Mouse (Mus musculus): ENCODE data around the gene Tex26.

The Tex26 gene

GRCm38 (mm10) chr5:149433618-149434017, 5.8 kb upstream of the Tex26 start:
- DNase-seq (ENCODE audit: low read depth), result peak; percentile 20

GRCm38 (mm10) chr5:149434141-149434690, 5.2 kb upstream of the Tex26 start:
- no peak for DNase-seq (ENCODE audit: low read depth)

GRCm38 (mm10) chr5:149436541-149436940, 2.9 kb upstream of the Tex26 start:
- no peak for DNase-seq (ENCODE audit: low read depth)

GRCm38 (mm10) chr5:149437150-149437549, 2.3 kb upstream of the Tex26 start:
- DNase-seq (ENCODE audit: low read depth), result no peak

GRCm38 (mm10) chr5:149440180-149440573, 717 bp downstream of the Tex26 start:
- DNase-seq (ENCODE audit: low read depth), result no peak

- no peak for DNase-seq (ENCODE audit: low read depth)
Observed at GRCm38 (mm10) chr5:149441646-149442276, 2.3 kb downstream of the Tex26 start.

GRCm38 (mm10) chr5:149442277-149442660, 2.8 kb downstream of the Tex26 start:
- DNase-seq (ENCODE audit: low read depth), result no peak

GRCm38 (mm10) chr5:149444451-149444850, 5.0 kb downstream of the Tex26 start:
- no peak for DNase-seq (ENCODE audit: low read depth)

- peak; percentile 34 for DNase-seq (ENCODE audit: low read depth)
Observed at GRCm38 (mm10) chr5:149446495-149446894, 7.0 kb downstream of the Tex26 start.

- DNase-seq (ENCODE audit: low read depth), result no peak
Observed at GRCm38 (mm10) chr5:149447733-149448132, 8.3 kb downstream of the Tex26 start.

GRCm38 (mm10) chr5:149449406-149449805, 9.9 kb downstream of the Tex26 start:
- no peak for DNase-seq (ENCODE audit: low read depth)

- no peak for DNase-seq (ENCODE audit: low read depth)
Observed at GRCm38 (mm10) chr5:149451209-149451681, 11.8 kb downstream of the Tex26 start.

- peak; percentile 49 for DNase-seq (ENCODE audit: low read depth)
Observed at GRCm38 (mm10) chr5:149454281-149454680, 14.8 kb downstream of the Tex26 start.

GRCm38 (mm10) chr5:149456544-149456943, 17.1 kb downstream of the Tex26 start:
- DNase-seq (ENCODE audit: low read depth), result peak; percentile 23

- DNase-seq (ENCODE audit: low read depth), result no peak
Observed at GRCm38 (mm10) chr5:149462071-149462470, 22.6 kb downstream of the Tex26 start.

GRCm38 (mm10) chr5:149465305-149465704, 25.8 kb downstream of the Tex26 start:
- DNase-seq (ENCODE audit: low read depth), result no peak

- DNase-seq (ENCODE audit: low read depth), result no peak
Observed at GRCm38 (mm10) chr5:149474142-149474541, 34.7 kb downstream of the Tex26 start.

- no peak for DNase-seq (ENCODE audit: low read depth)
Observed at GRCm38 (mm10) chr5:149474701-149475468, 35.4 kb downstream of the Tex26 start.

- DNase-seq (ENCODE audit: low read depth), result no peak
Observed at GRCm38 (mm10) chr5:149481920-149482319, 42.5 kb downstream of the Tex26 start.

- DNase-seq (ENCODE audit: low read depth), result peak; percentile 23
Observed at GRCm38 (mm10) chr5:149483321-149484052, 44.0 kb downstream of the Tex26 start.

GRCm38 (mm10) chr5:149484270-149484669, 44.8 kb downstream of the Tex26 start:
- no peak for DNase-seq (ENCODE audit: low read depth)

- DNase-seq (ENCODE audit: low read depth), result no peak
Observed at GRCm38 (mm10) chr5:149485447-149485846, 46.0 kb downstream of the Tex26 start.
